Mouse (Mus musculus): Measurements from ENCODE around the gene B4galt2.

- TF ChIP-seq EP300 (IDR thresholded peaks at IDR 0.05; ENCODE audit: insufficient read depth, low read depth, low read length) (0 out of 2 replicates have a peak, but pooled peaks have one; percentile 12), CTCF (IDR thresholded peaks at IDR 0.05) (no peak), POLR2A (IDR thresholded peaks at IDR 0.05; ENCODE audit: insufficient read depth, low read depth, low read length) (no peak)
Observed at GRCm38 (mm10) chr4:117830124-117830551, 53.1 kb downstream of the B4galt2 start.
